Mouse (Mus musculus): ENCODE results near the gene Asb15. TPM values are rescaled to one million over a fixed set of nuclear protein-coding genes. Genes with fewer than 3 reads are reported as not detected.

Gene Asb15
- total and polyA plus RNA-seq, 3 experiments, result not detected

DNA sequence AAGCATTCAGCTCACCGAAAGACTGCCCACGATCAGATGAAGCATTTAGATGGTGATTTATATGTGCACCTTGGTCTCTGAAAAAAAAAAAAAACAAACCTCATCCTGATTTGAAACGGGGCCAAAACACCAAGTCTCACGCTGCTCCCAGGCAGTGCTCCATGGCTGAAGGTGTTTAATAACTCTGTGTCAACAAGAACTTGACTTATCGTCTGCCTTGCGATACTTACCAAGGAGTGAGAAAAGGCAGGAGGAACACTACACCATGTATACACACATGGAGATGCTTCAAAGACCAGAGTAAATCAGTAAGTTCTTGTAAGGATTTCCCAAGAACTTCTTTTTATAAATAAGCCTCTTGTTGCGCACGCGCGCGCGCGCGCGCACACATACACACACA is 79.6 kb downstream of the Asb15 start:
- Histone ChIP-seq H3K4me3 (ENCODE audit: control insufficient read depth in 1 of 2, insufficient read depth in 1 of 2, low read depth in 2 of 2, low read length in 2 of 2) (no peak overlapping the region), H3K79me2 (ENCODE audit: control insufficient read depth, insufficient read depth, low read length, poor library complexity) (no peaks in the 10 kb centered on the region), H3K9ac (ENCODE audit: control insufficient read depth, low read depth, low read length, poor library complexity, severe bottlenecking) (no peak overlapping the region), H3K36me3 (ENCODE audit: control insufficient read depth in 1 of 2, insufficient read depth in 2 of 2, low read length in 2 of 2) (no peaks in the 10 kb centered on the region), H3K27ac (ENCODE audit: control insufficient read depth, low read depth, low read length) (no peak overlapping the region), H3K27me3 (ENCODE audit: control insufficient read depth in 1 of 2, insufficient read depth in 2 of 2, low read length in 2 of 2) (no peaks in the 10 kb centered on the region), H3K9me3 (replicated peaks; ENCODE audit: insufficient read depth, low read length) (no peaks in the 10 kb centered on the region), H3K4me1 (ENCODE audit: control insufficient read depth in 1 of 2, insufficient read depth in 2 of 2, low read length in 2 of 2) (no peaks in the 10 kb centered on the region)
- DNase-seq (ENCODE audit: low read depth, low spot score), result no peak
- TF ChIP-seq POLR2AphosphoS5 (IDR thresholded peaks at IDR 0.05; ENCODE audit: borderline replicate concordance, low read depth, low read length), result no peak
- TF ChIP-seq ZKSCAN1 (IDR thresholded peaks at IDR 0.05; ENCODE audit: low read depth, low read length), result no peak
- no peak for TF ChIP-seq MAFK (IDR thresholded peaks at IDR 0.05; ENCODE audit: borderline replicate concordance, low read depth, low read length)
- TF ChIP-seq SMC3 (IDR thresholded peaks at IDR 0.05; ENCODE audit: low read depth, low read length), result no peak
- no peak for TF ChIP-seq HCFC1 (IDR thresholded peaks at IDR 0.05; ENCODE audit: low read depth, low read length)
- TF ChIP-seq TAL1 (IDR thresholded peaks at IDR 0.05; ENCODE audit: low read length), result no peak
- TF ChIP-seq CHD1 (IDR thresholded peaks at IDR 0.05; ENCODE audit: low read depth, low read length), result no peak
- TF ChIP-seq ETS1 (IDR thresholded peaks at IDR 0.05; ENCODE audit: low read depth, low read length), result no peak
- no peak for TF ChIP-seq JUND (IDR thresholded peaks at IDR 0.05; ENCODE audit: low read depth, low read length)
- no peak for TF ChIP-seq GATA1 (IDR thresholded peaks at IDR 0.05; ENCODE audit: low read depth, low read length)
- TF ChIP-seq SIN3A (IDR thresholded peaks at IDR 0.05; ENCODE audit: low read length), result no peak
- no peak for TF ChIP-seq MEF2A (IDR thresholded peaks at IDR 0.05; ENCODE audit: extremely low read depth, insufficient replicate concordance, low read depth, low read length, poor library complexity, severe bottlenecking)
- TF ChIP-seq ZMIZ1 (IDR thresholded peaks at IDR 0.05; ENCODE audit: low read depth, low read length), result no peak
- no peak for TF ChIP-seq E2F4 (IDR thresholded peaks at IDR 0.05; ENCODE audit: borderline replicate concordance, low read depth, low read length)
- no peak for TF ChIP-seq ZC3H11A (IDR thresholded peaks at IDR 0.05; ENCODE audit: low read depth, low read length)
- no peak for TF ChIP-seq NELFE (IDR thresholded peaks at IDR 0.05; ENCODE audit: low read depth, low read length)

DNA sequence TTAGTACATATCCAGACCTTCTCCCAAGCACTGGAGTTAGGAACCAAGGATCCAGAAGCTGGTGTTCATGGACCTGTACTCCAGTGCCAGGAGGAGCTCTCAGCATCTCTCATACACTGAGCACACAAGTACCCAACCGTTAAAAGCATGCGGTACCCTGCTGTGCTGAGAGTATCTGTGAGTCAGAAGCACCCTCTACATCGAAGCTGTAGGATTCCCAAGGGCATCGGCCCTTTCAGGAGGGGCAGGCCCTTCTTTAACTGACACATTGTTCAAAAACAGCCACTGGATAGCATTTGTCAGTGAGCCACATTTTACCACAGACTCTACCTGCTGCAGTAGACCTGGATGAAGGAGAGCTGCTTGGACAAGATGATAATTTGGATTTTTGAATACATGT is 80.2 kb downstream of the Asb15 start:
- Histone ChIP-seq H3K9me3 (replicated peaks; ENCODE audit: insufficient read depth, low read length) (no peaks in the 10 kb centered on the region), H3K27ac (ENCODE audit: control insufficient read depth, low read depth, low read length) (no peak overlapping the region), H3K27me3 (ENCODE audit: control insufficient read depth in 1 of 2, insufficient read depth in 2 of 2, low read length in 2 of 2) (no peaks in the 10 kb centered on the region), H3K79me2 (ENCODE audit: control insufficient read depth, insufficient read depth, low read length, poor library complexity) (no peaks in the 10 kb centered on the region), H3K4me1 (ENCODE audit: control insufficient read depth in 1 of 2, insufficient read depth in 2 of 2, low read length in 2 of 2) (no peaks in the 10 kb centered on the region), H3K36me3 (ENCODE audit: control insufficient read depth in 1 of 2, insufficient read depth in 2 of 2, low read length in 2 of 2) (0 out of 4 replicates have a peak, but pooled peaks cover 0 to 3% of the 10 kb centered on the region in 2 experiments), H3K9ac (ENCODE audit: control insufficient read depth, low read depth, low read length, poor library complexity, severe bottlenecking) (no peak overlapping the region), H3K4me3 (ENCODE audit: control insufficient read depth in 1 of 2, insufficient read depth in 1 of 2, low read depth in 2 of 2, low read length in 2 of 2) (no peak overlapping the region)
- TF ChIP-seq GATA1 (IDR thresholded peaks at IDR 0.05; ENCODE audit: low read depth, low read length) (no peak), MYB (IDR thresholded peaks at IDR 0.05; ENCODE audit: low read depth, low read length) (no peak)
- no peak for DNase-seq (ENCODE audit: low read depth, low spot score)
